Mouse (Mus musculus): ENCODE results near the gene Sh3rf1. TPM values are rescaled to one million over a fixed set of nuclear protein-coding genes. Genes with fewer than 3 reads are reported as not detected.
"Not testable (repeated sequence)": the region's sequence is repeated elsewhere in the genome, so short reads cannot be mapped to it uniquely, and the experiment has no call there.

Sh3rf1 gene
- polyA plus RNA-seq, 1 experiment, result 5.5 TPM

DNA sequence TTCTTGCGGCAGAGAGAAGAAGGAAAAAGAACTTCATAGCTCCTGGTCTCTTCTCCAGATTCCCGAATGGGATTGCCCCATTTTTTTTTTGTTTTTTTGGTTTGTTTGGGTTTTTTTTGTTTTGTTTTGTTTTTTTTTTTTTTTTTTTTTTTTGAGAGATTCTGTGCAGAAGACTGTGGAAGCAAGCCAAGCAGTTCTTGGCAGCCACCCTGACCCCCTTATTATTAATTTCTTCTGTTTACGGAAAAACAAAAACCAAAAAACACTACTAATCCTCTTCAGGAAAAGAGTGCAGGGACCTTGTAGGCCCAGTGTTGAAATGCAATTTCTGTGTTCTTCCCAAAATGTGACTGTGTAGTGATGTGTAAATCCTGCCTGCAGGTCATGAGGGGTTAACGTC lies 185.4 kb downstream of the Sh3rf1 start:
- Histone ChIP-seq H3K27me3 (ENCODE audit: control insufficient read depth, insufficient read depth, low read length) (no peaks in the 10 kb centered on the region), H3K4me1 (ENCODE audit: control insufficient read depth, insufficient read depth, low read length) (no peaks in the 10 kb centered on the region), H3K27ac (ENCODE audit: insufficient read depth, low read length) (no peak overlapping the region), H3K4me3 (replicated peaks; ENCODE audit: insufficient read depth, low read depth, low read length) (no peak overlapping the region)
- 39% methylated on average over 4 of the region's 4 CpGs for WGBS
- TF ChIP-seq POLR2A (IDR thresholded peaks at IDR 0.05; ENCODE audit: borderline replicate concordance, insufficient read depth, low read length) (no peak), CTCF (IDR thresholded peaks at IDR 0.05; ENCODE audit: borderline replicate concordance, insufficient read depth, low read depth, low read length) (no peak)
- no peak for DNase-seq

DNA sequence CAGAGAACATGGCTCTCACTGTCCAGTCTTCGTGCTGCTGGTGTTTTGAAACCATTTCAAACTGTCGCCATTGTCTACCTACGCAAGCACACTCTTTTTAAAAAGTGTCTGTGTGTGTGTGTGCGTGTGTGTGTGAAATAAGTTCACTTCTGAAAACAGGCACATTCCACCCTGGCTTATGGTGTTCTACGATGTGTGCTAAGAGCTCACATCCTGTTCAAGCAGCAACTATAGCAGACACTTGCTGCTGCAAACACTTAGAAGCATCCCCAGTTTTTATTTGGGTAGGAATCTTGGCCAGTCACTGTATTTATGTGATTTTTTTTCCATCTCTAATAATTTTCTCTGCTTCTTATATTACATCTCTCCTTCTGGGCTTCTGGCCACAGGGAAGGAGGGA lies 186.0 kb downstream of the Sh3rf1 start:
- not testable (repeated sequence) for DNase-seq; H3K4me1 ChIP-seq (ENCODE audit: control insufficient read depth, insufficient read depth, low read length); H3K4me3 ChIP-seq (replicated peaks; ENCODE audit: insufficient read depth, low read depth, low read length); H3K27ac ChIP-seq (ENCODE audit: insufficient read depth, low read length); H3K27me3 ChIP-seq (ENCODE audit: control insufficient read depth, insufficient read depth, low read length)
- WGBS, result 77% methylated on average over 5 of the region's 5 CpGs

DNA sequence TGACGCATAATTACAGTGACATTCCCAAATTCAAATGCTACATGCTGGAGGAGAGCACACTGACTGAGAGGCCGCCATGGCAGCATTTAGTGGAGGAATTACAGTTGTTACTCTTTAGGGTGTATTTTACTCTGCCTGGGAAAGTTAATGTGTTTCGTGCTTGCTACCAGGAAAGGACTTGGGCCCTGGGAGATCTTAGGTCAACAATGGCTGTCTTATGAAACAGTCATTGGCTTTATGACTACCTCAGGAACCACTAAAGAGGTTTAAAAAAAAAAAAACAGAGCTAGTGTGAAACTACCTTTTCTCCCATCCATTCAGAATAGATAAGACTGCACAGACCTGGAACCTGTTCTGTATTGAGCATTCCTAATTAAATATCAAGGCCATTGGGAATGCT lies 195.8 kb downstream of the Sh3rf1 start:
- Histone ChIP-seq H3K4me1 (ENCODE audit: control insufficient read depth, insufficient read depth, low read length) (no peaks in the 10 kb centered on the region; the same call in 1 of the 2 replicates), H3K27me3 (ENCODE audit: control insufficient read depth, insufficient read depth, low read length) (no peaks in the 10 kb centered on the region), H3K27ac (ENCODE audit: insufficient read depth, low read length) (no peak overlapping the region), H3K4me3 (replicated peaks; ENCODE audit: insufficient read depth, low read depth, low read length) (no peak overlapping the region)
- no peak for TF ChIP-seq POLR2A (IDR thresholded peaks at IDR 0.05; ENCODE audit: borderline replicate concordance, insufficient read depth, low read length)
- no peak for TF ChIP-seq CTCF (IDR thresholded peaks at IDR 0.05; ENCODE audit: borderline replicate concordance, insufficient read depth, low read depth, low read length)
- no peak for DNase-seq
- 96% methylated on average over 3 of the region's 3 CpGs for WGBS

- TF ChIP-seq POLR2A (IDR thresholded peaks at IDR 0.05; ENCODE audit: borderline replicate concordance, insufficient read depth, low read length), result no peak
- TF ChIP-seq CTCF (IDR thresholded peaks at IDR 0.05; ENCODE audit: borderline replicate concordance, insufficient read depth, low read depth, low read length), result no peak
- Histone ChIP-seq H3K4me3 (replicated peaks; ENCODE audit: insufficient read depth, low read depth, low read length) (no peak overlapping the region), H3K27ac (ENCODE audit: insufficient read depth, low read length) (no peak overlapping the region), H3K4me1 (ENCODE audit: control insufficient read depth, insufficient read depth, low read length) (no peaks in the 10 kb centered on the region; the same call in 1 of the 2 replicates), H3K27me3 (ENCODE audit: control insufficient read depth, insufficient read depth, low read length) (no peaks in the 10 kb centered on the region)
- no peak for DNase-seq
- 33% methylated on average over 6 of the region's 6 CpGs for WGBS
Observed at GRCm38 (mm10) chr8:61420166-61420565, 196.5 kb downstream of the Sh3rf1 start.

- 8% methylated on average over 11 of the region's 11 CpGs for WGBS
- H3K27ac ChIP-seq (ENCODE audit: insufficient read depth, low read length), result no peak overlapping the region
- DNase-seq, result no peak
- no peak overlapping the region for H3K4me3 ChIP-seq (replicated peaks; ENCODE audit: insufficient read depth, low read depth, low read length)
- no peaks in the 10 kb centered on the region; the same call in 1 of the 2 replicates for H3K4me1 ChIP-seq (ENCODE audit: control insufficient read depth, insufficient read depth, low read length)
- H3K27me3 ChIP-seq (ENCODE audit: control insufficient read depth, insufficient read depth, low read length), result no peaks in the 10 kb centered on the region
- TF ChIP-seq POLR2A (IDR thresholded peaks at IDR 0.05; ENCODE audit: borderline replicate concordance, insufficient read depth, low read length), result no peak
Observed at GRCm38 (mm10) chr8:61421606-61422005, 197.9 kb downstream of the Sh3rf1 start.

- no peaks in the 10 kb centered on the region; the same call in 1 of the 2 replicates for H3K4me1 ChIP-seq (ENCODE audit: control insufficient read depth, insufficient read depth, low read length)
- no peak overlapping the region for H3K27ac ChIP-seq (ENCODE audit: insufficient read depth, low read length)
- no peak overlapping the region for H3K4me3 ChIP-seq (replicated peaks; ENCODE audit: insufficient read depth, low read depth, low read length)
- no peak for DNase-seq
- no peak for TF ChIP-seq CTCF (IDR thresholded peaks at IDR 0.05; ENCODE audit: borderline replicate concordance, insufficient read depth, low read depth, low read length)
- TF ChIP-seq POLR2A (IDR thresholded peaks at IDR 0.05; ENCODE audit: borderline replicate concordance, insufficient read depth, low read length), result no peak
- H3K27me3 ChIP-seq (ENCODE audit: control insufficient read depth, insufficient read depth, low read length), result no peaks in the 10 kb centered on the region
Observed at GRCm38 (mm10) chr8:61425125-61425524, 201.5 kb downstream of the Sh3rf1 start.

GRCm38 (mm10) chr8:61426072-61426471 lies 202.4 kb downstream of the Sh3rf1 start:
- H3K4me3 ChIP-seq (replicated peaks; ENCODE audit: insufficient read depth, low read depth, low read length), result no peak overlapping the region
- H3K4me1 ChIP-seq (ENCODE audit: control insufficient read depth, insufficient read depth, low read length), result no peaks in the 10 kb centered on the region; the same call in 1 of the 2 replicates
- H3K27ac ChIP-seq (ENCODE audit: insufficient read depth, low read length), result no peak overlapping the region
- no peak for TF ChIP-seq POLR2A (IDR thresholded peaks at IDR 0.05; ENCODE audit: borderline replicate concordance, insufficient read depth, low read length)
- TF ChIP-seq CTCF (IDR thresholded peaks at IDR 0.05; ENCODE audit: borderline replicate concordance, insufficient read depth, low read depth, low read length), result no peak
- 86% methylated on average over 5 of the region's 5 CpGs for WGBS
- H3K27me3 ChIP-seq (ENCODE audit: control insufficient read depth, insufficient read depth, low read length), result no peaks in the 10 kb centered on the region
- DNase-seq, result no peak

GRCm38 (mm10) chr8:61426671-61427070 lies 203.0 kb downstream of the Sh3rf1 start:
- WGBS, result 77% methylated on average over 5 of the region's 5 CpGs

More at GRCm38 (mm10) chr8:61426671-61427070, 203.0 kb downstream of the Sh3rf1 start:
- Histone ChIP-seq H3K4me3 (replicated peaks; ENCODE audit: insufficient read depth, low read depth, low read length) (no peak overlapping the region), H3K27ac (ENCODE audit: insufficient read depth, low read length) (no peak overlapping the region), H3K4me1 (ENCODE audit: control insufficient read depth, insufficient read depth, low read length) (no peaks in the 10 kb centered on the region; the same call in 1 of the 2 replicates), H3K27me3 (ENCODE audit: control insufficient read depth, insufficient read depth, low read length) (no peaks in the 10 kb centered on the region)
- TF ChIP-seq CTCF (IDR thresholded peaks at IDR 0.05; ENCODE audit: borderline replicate concordance, insufficient read depth, low read depth, low read length), result no peak
- TF ChIP-seq POLR2A (IDR thresholded peaks at IDR 0.05; ENCODE audit: borderline replicate concordance, insufficient read depth, low read length), result no peak
- no peak for DNase-seq
